Mouse (Mus musculus) cortical plate, adult 2 months (tissue): ENCODE data around the gene Syt7.

Experiments used
- CTCF ChIP-seq: fragments of 200-500 bp; IDR thresholded peaks from 2 replicates; pipeline ENCODE4 v1.5.1; 2011; ENCODE audit warnings: mild to moderate bottlenecking, control low read depth, low read length; ENCODE audit not compliant: insufficient read depth; ENCODE audit errors: extremely low read depth
- POLR2A ChIP-seq: fragments of 200-500 bp; IDR thresholded peaks from 2 replicates; pipeline ENCODE4 v1.6.1; 2011; ENCODE audit warnings: mild to moderate bottlenecking, low read length, control low read depth; ENCODE audit not compliant: insufficient read depth; ENCODE audit errors: extremely low read depth

DNA sequence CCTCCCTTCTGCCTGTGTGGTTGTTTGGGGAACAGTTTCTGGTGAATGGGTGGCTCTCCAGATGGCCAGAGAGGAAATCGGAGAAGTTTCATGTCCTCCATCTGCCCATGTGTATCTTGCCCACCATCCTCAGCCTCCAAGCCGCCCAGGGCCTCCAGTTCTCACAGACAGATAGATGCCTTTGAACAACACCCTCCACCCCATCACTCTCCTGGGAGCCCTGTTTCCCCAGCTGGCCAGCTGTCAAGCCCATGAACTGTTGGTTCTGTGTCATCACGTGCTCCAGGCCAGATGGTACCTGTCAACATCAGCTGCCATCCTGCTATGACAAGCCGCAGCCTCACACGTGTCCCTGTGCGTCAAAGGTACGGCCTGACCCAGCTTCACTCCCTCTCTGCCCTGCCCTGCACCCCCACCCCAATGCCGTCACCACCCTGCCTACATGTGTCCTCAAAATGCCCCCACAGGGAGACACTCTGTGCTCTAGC lies 80.3 kb downstream of the Syt7 start:
- TF ChIP-seq CTCF (no peak), POLR2A (no peak)
